Mouse (Mus musculus) cerebellum, adult 2 months (tissue): ENCODE measurements around the gene Mon1a. TPM values are rescaled to one million over a fixed set of nuclear protein-coding genes. Genes with fewer than 3 reads are reported as not detected.

Experiments used
- DNase-seq, 2 experiments: peaks; one replicate each; pipeline ENCODE4 v3.0.0; 2021
- H3K27ac ChIP-seq: fragments of 200-500 bp; 2 replicates; pipeline ENCODE4 v1.5.1; 2012; ENCODE audit warnings: low read length, control low read depth, inconsistent platforms; ENCODE audit not compliant: insufficient read depth
- H3K27me3 ChIP-seq: fragments of 200-500 bp; 2 replicates; pipeline ENCODE4 v1.6.1; 2012; ENCODE audit warnings: inconsistent platforms, mild to moderate bottlenecking, low read length, moderate library complexity; ENCODE audit not compliant: control insufficient read depth, insufficient read depth
- H3K4me1 ChIP-seq: fragments of 200-500 bp; 2 replicates; pipeline ENCODE4 v1.6.1; 2011; ENCODE audit warnings: low read length; ENCODE audit not compliant: control insufficient read depth, insufficient read depth
- H3K4me3 ChIP-seq: fragments of 200-500 bp; replicated peaks from 2 replicates; pipeline ENCODE3; 2011; ENCODE audit warnings: mild to moderate bottlenecking, low read depth, low read length, control low read depth; ENCODE audit not compliant: insufficient read depth
- CTCF ChIP-seq: fragments of 200-500 bp; IDR thresholded peaks from 2 replicates; pipeline ENCODE4 v1.5.1; 2011; ENCODE audit warnings: low read depth, mild to moderate bottlenecking, control low read depth, low read length, moderate library complexity, borderline replicate concordance; ENCODE audit not compliant: insufficient read depth
- POLR2A ChIP-seq: fragments of 200-500 bp; IDR thresholded peaks from 2 replicates; pipeline ENCODE4 v1.6.1; 2011; ENCODE audit warnings: low read length, control low read depth, borderline replicate concordance; ENCODE audit not compliant: insufficient read depth
- WGBS: fragments of 180-500 bp; shearing (Covaris S2); methylation state at CpG from one replicate; pipeline ENCODE4 v1.1.7; 2018; 5-methylcytosine and 5-hydroxymethylcytosine counted together
- polyA plus RNA-seq: library from polyadenylated mRNA; depleted of rRNA; stranded (reverse); fragments of >200 nt; gene quantifications from 2 replicates; pipeline ENCODE4 v1.2.3, GENCODE M21; 2012

The Mon1a gene
- polyA plus RNA-seq, 1 experiment = 34.4 TPM

- DNase-seq = no peak
- TF ChIP-seq POLR2A (no peak), CTCF (no peak)
- H3K4me1 ChIP-seq = peaks cover 9% of the 10 kb centered on the region; the same call in 1 of the 2 replicates
- peak overlapping the region; percentile 53 for H3K4me3 ChIP-seq
- 8% methylated on average over 17 of the region's 17 CpGs for WGBS
- H3K27ac ChIP-seq = no peak overlapping the region
- H3K27me3 ChIP-seq = no peaks in the 10 kb centered on the region
Observed at GRCm38 (mm10) chr9:107901627-107901914, 13.6 kb downstream of the Mon1a start.

GRCm38 (mm10) chr9:107904726-107905125, 16.8 kb downstream of the Mon1a start:
- TF ChIP-seq POLR2A (no peak), CTCF (peak; percentile 90)
- Histone ChIP-seq H3K4me3 (no peak overlapping the region), H3K4me1 (peaks cover 9% of the 10 kb centered on the region; the same call in 1 of the 2 replicates), H3K27ac (no peak overlapping the region), H3K27me3 (no peaks in the 10 kb centered on the region)
- 0% methylated on average over 4 of the region's 4 CpGs for WGBS
- DNase-seq = peak; percentile 80 to 89

- 30% methylated on average over 19 of the region's 19 CpGs for WGBS
- no peak within 1 kb of the TSS for H3K27ac ChIP-seq
- H3K27me3 ChIP-seq = no peaks in the 10 kb centered on the region
- DNase-seq = no peak
- 0 out of 2 replicates have a peak, but pooled peaks cover 3% of the 10 kb centered on the region for H3K4me1 ChIP-seq
- TF ChIP-seq CTCF = no peak
- TF ChIP-seq POLR2A = no peak
- no peak within 1 kb of the TSS for H3K4me3 ChIP-seq
Observed at GRCm38 (mm10) chr9:107906252-107906966, 18.5 kb downstream of the Mon1a start, which contains the start of gene Mst1r. Gene Mst1r, plus strand, starts transcription at chr9:107906873.

GRCm38 (mm10) chr9:107906967-107907800, 19.2 kb downstream of the Mon1a start:
- Histone ChIP-seq H3K27me3 (no peaks in the 10 kb centered on the region), H3K27ac (no peak overlapping the region), H3K4me3 (no peak overlapping the region), H3K4me1 (no peaks in the 10 kb centered on the region)
- TF ChIP-seq POLR2A = no peak
- TF ChIP-seq CTCF = no peak
- WGBS = 51% methylated on average over 31 of the region's 31 CpGs
- no peak for DNase-seq

GRCm38 (mm10) chr9:107907801-107908120, 19.8 kb downstream of the Mon1a start:
- TF ChIP-seq CTCF (no peak), POLR2A (no peak)
- H3K27me3 ChIP-seq = no peaks in the 10 kb centered on the region
- H3K4me3 ChIP-seq = no peak overlapping the region
- DNase-seq = no peak
- H3K4me1 ChIP-seq = no peaks in the 10 kb centered on the region
- no peak overlapping the region for H3K27ac ChIP-seq
- 71% methylated on average over 14 of the region's 14 CpGs for WGBS

GRCm38 (mm10) chr9:107908410-107909158, 20.6 kb downstream of the Mon1a start:
- H3K4me1 ChIP-seq = no peaks in the 10 kb centered on the region
- H3K4me3 ChIP-seq = no peak overlapping the region
- TF ChIP-seq CTCF (no peak), POLR2A (no peak)
- no peak overlapping the region for H3K27ac ChIP-seq
- no peak for DNase-seq
- WGBS = 43% methylated on average over 18 of the region's 18 CpGs
- no peaks in the 10 kb centered on the region for H3K27me3 ChIP-seq

GRCm38 (mm10) chr9:107910025-107910769, 22.2 kb downstream of the Mon1a start:
- 92% methylated on average over 15 of the region's 15 CpGs for WGBS
- TF ChIP-seq POLR2A = no peak
- no peak for TF ChIP-seq CTCF
- Histone ChIP-seq H3K27ac (no peak overlapping the region), H3K27me3 (no peaks in the 10 kb centered on the region), H3K4me3 (no peak overlapping the region), H3K4me1 (no peaks in the 10 kb centered on the region)
- DNase-seq = no peak
